Comparison of ENCODE assay signal across 8 mouse cellular contexts in genomic region chr6:124767920-124768703, GRCm38 (mm10). TPM values are rescaled to one million over a fixed set of nuclear protein-coding genes. Genes with fewer than 3 reads are reported as not detected.
DNase-seq lines count a peak whose midpoint lies in the region; ATAC-seq and TF ChIP-seq lines count a peak whose summit lies in the region.

No protein-coding gene starts in this region.

- H3K4me3 ChIP-seq in MEL (ENCODE audit: control insufficient read depth in 1 of 2, insufficient read depth in 1 of 2, low read depth in 2 of 2, low read length in 2 of 2): peak overlapping the region; percentile 75 to 80
- peak overlapping the region; percentile 55 for H3K4me3 ChIP-seq in hindbrain, embryonic 13.5 days

- peak; percentile 21 for ATAC-seq in hindbrain, embryonic 13.5 days (ENCODE audit: low FRiP score)
- ATAC-seq in megakaryocyte progenitor cell, adult 5-6 weeks (replicated peaks; ENCODE audit: poor library complexity): peak; percentile 49

- TF ChIP-seq RAD21 in MEL (IDR thresholded peaks at IDR 0.05; ENCODE audit: low read depth, low read length): no peak

- no peak for TF ChIP-seq POLR2A in MEL (IDR thresholded peaks at IDR 0.05; ENCODE audit: control insufficient read depth in 1 of 2, insufficient read depth in 1 of 2, low read depth in 1 of 2, low read length in 2 of 2, poor library complexity in 1 of 2)

- DNase-seq in kidney, postnatal 10 days: peak; percentile 45
- DNase-seq in kidney, adult 11 months: no peak
- peak; percentile 78 for DNase-seq in MEL (ENCODE audit: low read depth, low spot score)
- peak; percentile 70 to 73 for DNase-seq in cerebellum, postnatal 10 days
- no peak for DNase-seq in adrenal gland, postnatal 25 days
- DNase-seq in adrenal gland, postnatal 14 days: no peak

- no peak overlapping the region for H3K27ac ChIP-seq in MEL (ENCODE audit: control insufficient read depth, low read depth, low read length)
- peak overlapping the region; percentile 40; the same call in 1 of the 2 replicates for H3K27ac ChIP-seq in hindbrain, embryonic 13.5 days

- no peaks in the 10 kb centered on the region; the same call in 1 of the 2 replicates for H3K79me2 ChIP-seq in MEL (ENCODE audit: control insufficient read depth, insufficient read depth, low read length, poor library complexity)

- no peak for TF ChIP-seq EP300 in MEL (IDR thresholded peaks at IDR 0.05; ENCODE audit: low read depth in 1 of 2, low read length in 2 of 2)

- H3K4me2 ChIP-seq in hindbrain, embryonic 13.5 days: peak overlapping the region; percentile 72

- H3K27me3 ChIP-seq in MEL (ENCODE audit: control insufficient read depth in 1 of 2, insufficient read depth in 2 of 2, low read length in 2 of 2): peaks cover 0 to 1% of the 10 kb centered on the region in 2 experiments; a peak in 1 of 4 replicates
- H3K27me3 ChIP-seq in hindbrain, embryonic 13.5 days: peaks cover 15% of the 10 kb centered on the region

- H3K9ac ChIP-seq in MEL (ENCODE audit: control insufficient read depth, low read depth, low read length, poor library complexity, severe bottlenecking): peak overlapping the region; percentile 71
- peak overlapping the region; percentile 81 for H3K9ac ChIP-seq in hindbrain, embryonic 13.5 days

- no peak for TF ChIP-seq CTCF in MEL (IDR thresholded peaks at IDR 0.05 in 2 of 3, conservative IDR thresholded peaks at IDR 0.05 in 1 of 3; ENCODE audit: control insufficient read depth in 1 of 3, insufficient read depth in 1 of 3, low read depth in 2 of 3, low read length in 3 of 3, poor library complexity in 1 of 3, severe bottlenecking in 1 of 3)

- WGBS in hindbrain, embryonic 13.5 days: 27% methylated on average over 19 of the region's 19 CpGs

- peaks cover 0 to 15% of the 10 kb centered on the region in 2 experiments; a peak in 2 of 4 replicates for H3K4me1 ChIP-seq in MEL (ENCODE audit: control insufficient read depth in 1 of 2, insufficient read depth in 2 of 2, low read length in 2 of 2)
- peaks cover 32% of the 10 kb centered on the region for H3K4me1 ChIP-seq in hindbrain, embryonic 13.5 days (replicated peaks)

- no peaks in the 10 kb centered on the region for H3K9me3 ChIP-seq in MEL (replicated peaks; ENCODE audit: insufficient read depth, low read length)
- H3K9me3 ChIP-seq in hindbrain, embryonic 13.5 days: no peaks in the 10 kb centered on the region

- H3K36me3 ChIP-seq in MEL (ENCODE audit: control insufficient read depth in 1 of 2, insufficient read depth in 2 of 2, low read length in 2 of 2): peaks cover 0 to 6% of the 10 kb centered on the region in 2 experiments; a peak in 1 of 4 replicates
- H3K36me3 ChIP-seq in hindbrain, embryonic 13.5 days: no peaks in the 10 kb centered on the region

TF ChIP-seq in MEL, 35 proteins besides CTCF, POLR2A, EP300 and RAD21:
- no peak for TF ChIP-seq TAL1 (IDR thresholded peaks at IDR 0.05; ENCODE audit: low read length)
- TF ChIP-seq NELFE (IDR thresholded peaks at IDR 0.05; ENCODE audit: low read depth, low read length): 0 out of 2 replicates have a peak, but pooled peaks have one; percentile 9
- TF ChIP-seq MAZ (IDR thresholded peaks at IDR 0.05; ENCODE audit: low read depth, low read length): peak; percentile 39; the same call in 1 of the 2 replicates
- no peak for TF ChIP-seq CHD1 (IDR thresholded peaks at IDR 0.05; ENCODE audit: low read depth, low read length)
- TF ChIP-seq GATA1 (IDR thresholded peaks at IDR 0.05; ENCODE audit: low read depth, low read length): peak; percentile 11; the same call in 1 of the 2 replicates
- 0 out of 2 replicates have a peak, but pooled peaks have one; percentile 5 for TF ChIP-seq SIN3A (IDR thresholded peaks at IDR 0.05; ENCODE audit: low read length)
- 0 out of 2 replicates have a peak, but pooled peaks have one; percentile 31 for TF ChIP-seq MXI1 (IDR thresholded peaks at IDR 0.05; ENCODE audit: low read depth, low read length)

RNA-seq across cellular contexts. Expression of gene Eno2, which starts 1.4 kb away (rescaled TPM):
- total RNA-seq in MEL (2012; rRNA removed): 3.2 and 5.5 TPM in 2 replicates
- 10 to 100 TPM in 1 of 2 experiments, not detected in 1; 12.5 TPM for polyA plus RNA-seq in MEL (2012; ENCODE audit: insufficient read depth in 1 of 2, insufficient read length in 2 of 2, low read depth in 1 of 2, low replicate concordance in 2 of 2, missing spikeins in 1 of 2)
- polyA plus RNA-seq in hindbrain, embryonic 13.5 days (2015; fragmentation: Nextera tagmentation; extraction: Ambion mirVana): 53.2 and 58.7 TPM in 2 replicates
- not detected in 2 replicates for total RNA-seq in megakaryocyte progenitor cell, adult 5-6 weeks (2015)
- total RNA-seq in megakaryocyte progenitor cell, adult 5-6 weeks (2017): not detected in 2 replicates
- 10.1 and 17.6 TPM in 2 replicates for total RNA-seq in adrenal gland, postnatal 25 days (2021)
- total RNA-seq in adrenal gland, postnatal 14 days (2021): 13.0 and 18.9 TPM in 2 replicates

RNA-seq across cellular contexts. Expression of gene Lrrc23, which starts 11.4 kb away (rescaled TPM):
- total RNA-seq in MEL (2012; rRNA removed): 0.10 TPM in 1 of 2 replicates, not detected in the other
- under 1 TPM in 1 of 2 experiments, not detected in 1; 0.11 TPM for polyA plus RNA-seq in MEL (2012; ENCODE audit: insufficient read depth in 1 of 2, insufficient read length in 2 of 2, low read depth in 1 of 2, low replicate concordance in 2 of 2, missing spikeins in 1 of 2)
- 4.0 and 6.3 TPM in 2 replicates for polyA plus RNA-seq in hindbrain, embryonic 13.5 days (2015; fragmentation: Nextera tagmentation; extraction: Ambion mirVana)
- not detected in 2 replicates for total RNA-seq in megakaryocyte progenitor cell, adult 5-6 weeks (2015)
- total RNA-seq in megakaryocyte progenitor cell, adult 5-6 weeks (2017): 0.17 TPM in 1 of 2 replicates, not detected in the other
- 0.21 TPM in 1 of 2 replicates, not detected in the other for total RNA-seq in adrenal gland, postnatal 25 days (2021)
- total RNA-seq in adrenal gland, postnatal 14 days (2021): not detected in 2 replicates

RNA-seq across cellular contexts. Expression of gene Atn1, which starts 11.8 kb away (rescaled TPM):
- total RNA-seq in MEL (2012; rRNA removed): 1.6 and 1.7 TPM in 2 replicates
- polyA plus RNA-seq in MEL (2012; ENCODE audit: insufficient read depth in 1 of 2, insufficient read length in 2 of 2, low read depth in 1 of 2, low replicate concordance in 2 of 2, missing spikeins in 1 of 2): 10 to 100 TPM in 1 of 2 experiments, not detected in 1; 43.2 TPM
- 21.6 and 22.7 TPM in 2 replicates for polyA plus RNA-seq in hindbrain, embryonic 13.5 days (2015; fragmentation: Nextera tagmentation; extraction: Ambion mirVana)
- 25.2 and 25.7 TPM in 2 replicates for total RNA-seq in megakaryocyte progenitor cell, adult 5-6 weeks (2015)
- total RNA-seq in megakaryocyte progenitor cell, adult 5-6 weeks (2017): 1.2 and 2.9 TPM in 2 replicates
- 100 and 102 TPM in 2 replicates for total RNA-seq in adrenal gland, postnatal 25 days (2021)
- 70.3 and 84.6 TPM in 2 replicates for total RNA-seq in adrenal gland, postnatal 14 days (2021)

RNA-seq across cellular contexts. Expression of gene Gm45234, which starts 12.3 kb away (rescaled TPM):
- not detected in 2 replicates for total RNA-seq in MEL (2012; rRNA removed)
- under 1 TPM in 1 of 2 experiments, not detected in 1; 0.15 TPM for polyA plus RNA-seq in MEL (2012; ENCODE audit: insufficient read depth in 1 of 2, insufficient read length in 2 of 2, low read depth in 1 of 2, low replicate concordance in 2 of 2, missing spikeins in 1 of 2)
- not detected in 2 replicates for polyA plus RNA-seq in hindbrain, embryonic 13.5 days (2015; fragmentation: Nextera tagmentation; extraction: Ambion mirVana)
- not detected in 2 replicates for total RNA-seq in megakaryocyte progenitor cell, adult 5-6 weeks (2015)
- not detected in 2 replicates for total RNA-seq in megakaryocyte progenitor cell, adult 5-6 weeks (2017)
- not detected in 2 replicates for total RNA-seq in adrenal gland, postnatal 25 days (2021)
- total RNA-seq in adrenal gland, postnatal 14 days (2021): not detected in 2 replicates

RNA-seq across cellular contexts. Expression of gene Grcc10, which starts 26.9 kb away (rescaled TPM):
- total RNA-seq in MEL (2012; rRNA removed): 41.9 and 57.4 TPM in 2 replicates
- polyA plus RNA-seq in MEL (2012; ENCODE audit: insufficient read depth in 1 of 2, insufficient read length in 2 of 2, low read depth in 1 of 2, low replicate concordance in 2 of 2, missing spikeins in 1 of 2): 10 to 100 TPM in 1 of 2 experiments, not detected in 1; 62.9 TPM
- 670 and 677 TPM in 2 replicates for polyA plus RNA-seq in hindbrain, embryonic 13.5 days (2015; fragmentation: Nextera tagmentation; extraction: Ambion mirVana)
- total RNA-seq in megakaryocyte progenitor cell, adult 5-6 weeks (2015): 171 and 179 TPM in 2 replicates
- total RNA-seq in megakaryocyte progenitor cell, adult 5-6 weeks (2017): 99.5 and 133 TPM in 2 replicates
- 357 and 392 TPM in 2 replicates for total RNA-seq in adrenal gland, postnatal 25 days (2021)
- 338 and 346 TPM in 2 replicates for total RNA-seq in adrenal gland, postnatal 14 days (2021)

Comparison
In these comparisons a context has a peak if more than half of its experiments do, and no peak if none do; other contexts are left out.
1. DNase-seq: peak in kidney, postnatal 10 days (single experiment), MEL (single experiment) and cerebellum, postnatal 10 days (2 of 2); none in kidney, adult 11 months (single experiment), adrenal gland, postnatal 25 days (single experiment) and adrenal gland, postnatal 14 days (single experiment).